Mouse (Mus musculus): ENCODE data around the gene Asic1. TPM values are rescaled to one million over a fixed set of nuclear protein-coding genes. Genes with fewer than 3 reads are reported as not detected.
A peak's percentile ranks its signal among the peaks of the same experiment; 100 is the strongest.

Asic1 gene
- total RNA-seq (2022) = 1 to 10 TPM; 1.4 to 2.5 (median 1.8) TPM

GRCm38 (mm10) chr15:99670154-99670821, at the start of gene Asic1:
Gene Asic1 (plus strand): TSS chr15:99670368.
- DNase-seq = peak; percentile 46

GRCm38 (mm10) chr15:99622063-99622462, 48.1 kb upstream of the Asic1 start:
- no peak for DNase-seq

- DNase-seq = no peak
These were observed 38.5 kb upstream of the Asic1 start for GRCm38 (mm10) chr15:99631618-99632017.

- no peak for DNase-seq
These were observed 35.5 kb upstream of the Asic1 start for GRCm38 (mm10) chr15:99634702-99635101.

- no peak for DNase-seq
These were observed 32.6 kb upstream of the Asic1 start for GRCm38 (mm10) chr15:99637405-99638123.

GRCm38 (mm10) chr15:99638124-99638485, 32.1 kb upstream of the Asic1 start:
- DNase-seq = no peak

- no peak for DNase-seq
These were observed 27.5 kb upstream of the Asic1 start for GRCm38 (mm10) chr15:99642622-99643021.

GRCm38 (mm10) chr15:99643832-99644231, 26.3 kb upstream of the Asic1 start:
- no peak for DNase-seq

GRCm38 (mm10) chr15:99644776-99645175, 25.4 kb upstream of the Asic1 start:
- DNase-seq = no peak

- no peak for DNase-seq
These were observed 21.8 kb upstream of the Asic1 start for GRCm38 (mm10) chr15:99648326-99648725.

- DNase-seq = no peak
These were observed 21.0 kb upstream of the Asic1 start for GRCm38 (mm10) chr15:99649067-99649761.

- DNase-seq = no peak
These were observed 19.9 kb upstream of the Asic1 start for GRCm38 (mm10) chr15:99650304-99650703.

- DNase-seq = peak; percentile 95
These were observed 18.9 kb upstream of the Asic1 start, which contains the start of gene Racgap1 for GRCm38 (mm10) chr15:99651163-99651872. Gene Racgap1 (minus strand): TSS chr15:99651656.

- DNase-seq = no peak
These were observed 17.9 kb upstream of the Asic1 start for GRCm38 (mm10) chr15:99651984-99652872.

- no peak for DNase-seq
These were observed 16.9 kb upstream of the Asic1 start for GRCm38 (mm10) chr15:99653291-99653690.

GRCm38 (mm10) chr15:99653876-99654275, 16.3 kb upstream of the Asic1 start:
- DNase-seq = no peak

- no peak for DNase-seq
These were observed 14.2 kb upstream of the Asic1 start for GRCm38 (mm10) chr15:99655956-99656355.

- DNase-seq = no peak
These were observed 11.7 kb upstream of the Asic1 start for GRCm38 (mm10) chr15:99658437-99658836.

GRCm38 (mm10) chr15:99661121-99661830, 8.9 kb upstream of the Asic1 start:
- no peak for DNase-seq

- DNase-seq = no peak
These were observed 7.8 kb upstream of the Asic1 start for GRCm38 (mm10) chr15:99662371-99662770.

Measured in adrenal gland, adult 8-10 months (tissue).